Mouse (Mus musculus): ENCODE data around the gene Cox15. TPM values are rescaled to one million over a fixed set of nuclear protein-coding genes. Genes with fewer than 3 reads are reported as not detected.

The Cox15 gene
- total and polyA plus RNA-seq, 3 experiments = 30.2 to 59.1 (median 32.4) TPM

- Histone ChIP-seq H3K4me1 (ENCODE audit: control insufficient read depth in 1 of 2, insufficient read depth in 2 of 2, low read length in 2 of 2) (peaks cover 3 to 8% of the 10 kb centered on the region in 2 experiments; a peak in 2 of 4 replicates), H3K36me3 (ENCODE audit: control insufficient read depth in 1 of 2, insufficient read depth in 2 of 2, low read length in 2 of 2) (peaks cover 0 to 11% of the 10 kb centered on the region in 2 experiments; a peak in 2 of 4 replicates)
- no peak for DNase-seq (ENCODE audit: low read depth, low spot score)
These were observed 13.7 kb upstream of the Cox15 start for GRCm38 (mm10) chr19:43766451-43766850.

DNA sequence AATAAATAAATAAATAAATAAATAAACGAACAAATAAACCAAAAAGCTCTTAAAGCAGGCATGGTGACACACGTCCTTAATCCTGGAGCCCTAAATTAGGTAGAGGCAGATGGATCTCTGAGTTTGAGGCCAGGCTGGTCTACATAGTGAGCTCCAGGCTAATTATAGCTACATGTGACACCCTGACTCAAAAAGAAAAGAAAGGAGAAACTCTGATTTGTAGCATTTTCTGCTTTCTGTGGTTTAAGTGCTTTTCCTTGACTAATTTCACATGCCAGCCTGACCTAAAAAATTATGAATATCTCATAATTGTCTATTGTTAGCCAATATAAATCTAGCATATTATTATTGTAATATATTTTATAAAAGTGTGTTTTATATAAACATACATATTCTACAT lies 9.6 kb upstream of the Cox15 start:
- no peak for DNase-seq (ENCODE audit: low read depth, low spot score)
- H3K27me3 ChIP-seq (ENCODE audit: control insufficient read depth in 1 of 2, insufficient read depth in 2 of 2, low read length in 2 of 2) = no peaks in the 10 kb centered on the region
- no peaks in the 10 kb centered on the region for H3K79me2 ChIP-seq (ENCODE audit: control insufficient read depth, insufficient read depth, low read length, poor library complexity)
- H3K9ac ChIP-seq (ENCODE audit: control insufficient read depth, low read depth, low read length, poor library complexity, severe bottlenecking) = no peak overlapping the region
- H3K4me1 ChIP-seq (ENCODE audit: control insufficient read depth in 1 of 2, insufficient read depth in 2 of 2, low read length in 2 of 2) = no peaks in the 10 kb centered on the region
- no peaks in the 10 kb centered on the region for H3K9me3 ChIP-seq (replicated peaks; ENCODE audit: insufficient read depth, low read length)
- no peaks in the 10 kb centered on the region for H3K36me3 ChIP-seq (ENCODE audit: control insufficient read depth in 1 of 2, insufficient read depth in 2 of 2, low read length in 2 of 2)
- H3K27ac ChIP-seq (ENCODE audit: control insufficient read depth, low read depth, low read length) = no peak overlapping the region
- H3K4me3 ChIP-seq (ENCODE audit: control insufficient read depth in 1 of 2, insufficient read depth in 1 of 2, low read depth in 2 of 2, low read length in 2 of 2) = no peak overlapping the region
- TF ChIP-seq MAX (IDR thresholded peaks at IDR 0.05; ENCODE audit: low read length) (no peak), ZNF384 (IDR thresholded peaks at IDR 0.05; ENCODE audit: low read depth, low read length) (no peak)

More at GRCm38 (mm10) chr19:43766451-43766850, 13.7 kb upstream of the Cox15 start:
- Histone ChIP-seq H3K27ac (ENCODE audit: control insufficient read depth, low read depth, low read length) (no peak overlapping the region), H3K4me3 (ENCODE audit: control insufficient read depth in 1 of 2, insufficient read depth in 1 of 2, low read depth in 2 of 2, low read length in 2 of 2) (no peak overlapping the region), H3K79me2 (ENCODE audit: control insufficient read depth, insufficient read depth, low read length, poor library complexity) (no peaks in the 10 kb centered on the region), H3K27me3 (ENCODE audit: control insufficient read depth in 1 of 2, insufficient read depth in 2 of 2, low read length in 2 of 2) (no peaks in the 10 kb centered on the region), H3K9me3 (replicated peaks; ENCODE audit: insufficient read depth, low read length) (no peaks in the 10 kb centered on the region), H3K9ac (ENCODE audit: control insufficient read depth, low read depth, low read length, poor library complexity, severe bottlenecking) (no peak overlapping the region)
- TF ChIP-seq RCOR1 (IDR thresholded peaks at IDR 0.05; ENCODE audit: low read depth, low read length) (no peak), TBP (IDR thresholded peaks at IDR 0.05; ENCODE audit: low read depth, low read length) (no peak), ZMIZ1 (IDR thresholded peaks at IDR 0.05; ENCODE audit: low read depth, low read length) (no peak), NELFE (IDR thresholded peaks at IDR 0.05; ENCODE audit: low read depth, low read length) (no peak), ZKSCAN1 (IDR thresholded peaks at IDR 0.05; ENCODE audit: low read depth, low read length) (no peak), CHD1 (IDR thresholded peaks at IDR 0.05; ENCODE audit: low read depth, low read length) (no peak), ELF1 (IDR thresholded peaks at IDR 0.05; ENCODE audit: low read depth, low read length) (no peak), ETS1 (IDR thresholded peaks at IDR 0.05; ENCODE audit: low read depth, low read length) (no peak), NRF1 (IDR thresholded peaks at IDR 0.05; ENCODE audit: insufficient read depth, low read depth, low read length, poor library complexity, severe bottlenecking) (no peak), CTCF (IDR thresholded peaks at IDR 0.05 in 2 of 3, conservative IDR thresholded peaks at IDR 0.05 in 1 of 3; ENCODE audit: control insufficient read depth in 1 of 3, insufficient read depth in 1 of 3, low read depth in 2 of 3, low read length in 3 of 3, poor library complexity in 1 of 3, severe bottlenecking in 1 of 3) (no peak), MEF2A (IDR thresholded peaks at IDR 0.05; ENCODE audit: extremely low read depth, insufficient replicate concordance, low read depth, low read length, poor library complexity, severe bottlenecking) (no peak), POLR2AphosphoS2 (IDR thresholded peaks at IDR 0.05; ENCODE audit: low read length) (no peak), HCFC1 (IDR thresholded peaks at IDR 0.05; ENCODE audit: low read depth, low read length) (no peak), EP300 (IDR thresholded peaks at IDR 0.05; ENCODE audit: low read depth in 1 of 2, low read length in 2 of 2) (no peak), TCF12 (IDR thresholded peaks at IDR 0.05; ENCODE audit: low read depth, low read length) (no peak), RAD21 (IDR thresholded peaks at IDR 0.05; ENCODE audit: low read depth, low read length) (no peak), GATA1 (IDR thresholded peaks at IDR 0.05; ENCODE audit: low read depth, low read length) (no peak)
